ENCODE assay signal across 8 mouse cellular contexts in genomic region chr6:48016090-48016521, GRCm38 (mm10). TPM values are rescaled to one million over a fixed set of nuclear protein-coding genes. Genes with fewer than 3 reads are reported as not detected.
DNase-seq lines count a peak whose midpoint lies in the region; ATAC-seq and TF ChIP-seq lines count a peak whose summit lies in the region.

No protein-coding gene starts in this region.

- peak; percentile 56 for DNase-seq in ES-E14 (ENCODE audit: low read depth, low spot score)
- DNase-seq in c-Kit-positive CD71-negative TER-119-negative erythroid progenitor cells, embryonic 14.5 days (ENCODE audit: low read depth) = peak; percentile 50
- peak; percentile 48 to 61 for DNase-seq in heart, postnatal 10 days
- DNase-seq in kidney, postnatal 25 days = peak; percentile 71 to 85
- peak; percentile 49 for DNase-seq in lung, adult 2 months
- DNase-seq in testis, postnatal 14 days (ENCODE audit: low spot score) = peak; percentile 83

- intact Hi-C loops in heart, postnatal 10 days (cut with DNase I) = no loop called here

- no peak for TF ChIP-seq POLR2A in lung, adult 2 months (IDR thresholded peaks at IDR 0.05; ENCODE audit: borderline replicate concordance, extremely low read depth, low read depth, low read length)

- H3K4me3 ChIP-seq in ES-E14 (ENCODE audit: insufficient read depth in 1 of 2, low read depth in 1 of 2, low read length in 2 of 2, poor library complexity in 1 of 2, severe bottlenecking in 1 of 2) = peak overlapping the region; percentile 26 to 55
- peak overlapping the region; percentile 3 for H3K4me3 ChIP-seq in lung, adult 2 months (replicated peaks; ENCODE audit: extremely low read depth, low read depth, low read length)
- peak overlapping the region; percentile 45 for H3K4me3 ChIP-seq in neural tube, embryonic 15.5 days (replicated peaks)

- peak; percentile 36; the same call in 1 of the 2 replicates for TF ChIP-seq CTCF in lung, adult 2 months (IDR thresholded peaks at IDR 0.05; ENCODE audit: insufficient read depth, low read length)

- in situ Hi-C loops in ES-E14 (cut with MboI; ENCODE audit: low sequenced_read_pairs in 2 of 2, unreplicated experiment in 2 of 2) = no loop called here

- no peak overlapping the region; the same call in 1 of the 2 replicates for H3K9ac ChIP-seq in ES-E14 (ENCODE audit: insufficient read depth, low read depth, low read length, poor library complexity, severe bottlenecking)
- peak overlapping the region; percentile 53 for H3K9ac ChIP-seq in neural tube, embryonic 15.5 days (replicated peaks)

- H3K36me3 ChIP-seq in ES-E14 (ENCODE audit: control insufficient read depth, insufficient read depth, low read length, poor library complexity, severe bottlenecking) = no peaks in the 10 kb centered on the region
- peaks cover 18% of the 10 kb centered on the region; the same call in 1 of the 2 replicates for H3K36me3 ChIP-seq in neural tube, embryonic 15.5 days

- H3K27me3 ChIP-seq in neural tube, embryonic 15.5 days (replicated peaks) = no peaks in the 10 kb centered on the region

- H3K27ac ChIP-seq in ES-E14 (ENCODE audit: insufficient read depth, low read depth, low read length, poor library complexity, severe bottlenecking) = no peak overlapping the region
- H3K27ac ChIP-seq in neural tube, embryonic 15.5 days (replicated peaks) = 0 out of 2 replicates have a peak overlapping the region, but pooled peaks have one; percentile 45

- ATAC-seq in erythroid progenitor cell, adult 5-6 weeks (replicated peaks; ENCODE audit: low FRiP score, poor library complexity, severe bottlenecking) = peak; percentile 60; the same call in 1 of the 2 replicates
- peak; percentile 94 for ATAC-seq in neural tube, embryonic 15.5 days (ENCODE audit: low FRiP score)

- WGBS in lung, adult 2 months = under 1% methylated on average over 24 of the region's 24 CpGs
- 0% methylated on average over 17 of the region's 24 CpGs for WGBS in neural tube, embryonic 15.5 days

- peaks cover 0 to 2% of the 10 kb centered on the region in 2 experiments; a peak in 1 of 4 replicates for H3K4me1 ChIP-seq in ES-E14 (ENCODE audit: control insufficient read depth in 2 of 2, insufficient read depth in 2 of 2, low read length in 2 of 2, poor library complexity in 1 of 2)
- H3K4me1 ChIP-seq in lung, adult 2 months (ENCODE audit: control insufficient read depth, insufficient read depth, low read length) = no peaks in the 10 kb centered on the region; the same call in 1 of the 2 replicates
- peaks cover 6% of the 10 kb centered on the region for H3K4me1 ChIP-seq in neural tube, embryonic 15.5 days

- no peaks in the 10 kb centered on the region for H3K9me3 ChIP-seq in ES-E14 (ENCODE audit: control insufficient read depth, insufficient read depth, low read depth, low read length)
- H3K9me3 ChIP-seq in neural tube, embryonic 15.5 days (replicated peaks) = no peaks in the 10 kb centered on the region

- H3K4me2 ChIP-seq in neural tube, embryonic 15.5 days = peak overlapping the region; percentile 75

TF ChIP-seq in ES-E14, 5 proteins besides CTCF, POLR2A, EP300 and RAD21:
- TF ChIP-seq MAFK (IDR thresholded peaks at IDR 0.05; ENCODE audit: insufficient read depth, low read depth, low read length) (no peak), ZNF384 (IDR thresholded peaks at IDR 0.05; ENCODE audit: low read depth, low read length) (peak; percentile 90), ZC3H11A (IDR thresholded peaks at IDR 0.05; ENCODE audit: borderline replicate concordance, low read depth, low read length) (no peak), HCFC1 (IDR thresholded peaks at IDR 0.05; ENCODE audit: borderline replicate concordance, insufficient read depth, low read length) (no peak), CHD2 (IDR thresholded peaks at IDR 0.05; ENCODE audit: low read depth, low read length) (no peak)

RNA-seq across cellular contexts. Expression of gene Zfp777, which starts 32.6 kb away (rescaled TPM):
- total RNA-seq in ES-E14 (2012; rRNA removed) = 13.9 and 18.2 TPM in 2 replicates
- 0.42 and 2.2 TPM in 2 replicates for total RNA-seq in erythroid progenitor cell, adult 5-6 weeks (2015; ENCODE audit: low replicate concordance)
- 2.3 and 4.9 TPM in 2 replicates for total RNA-seq in erythroid progenitor cell, adult 5-6 weeks (2017; ENCODE audit: low replicate concordance)
- 10 to 100 TPM; 16.6 to 17.3 TPM for total RNA-seq in heart, postnatal 10 days (2021)
- polyA plus RNA-seq in lung, adult 2 months (2012; rRNA removed) = 19.7 and 20.6 TPM in 2 replicates
- 13.4 and 14.8 TPM in 2 replicates for polyA plus RNA-seq in neural tube, embryonic 15.5 days (2015; fragmentation: Nextera tagmentation; extraction: Ambion mirVana)
